In the genomic region with DNA sequence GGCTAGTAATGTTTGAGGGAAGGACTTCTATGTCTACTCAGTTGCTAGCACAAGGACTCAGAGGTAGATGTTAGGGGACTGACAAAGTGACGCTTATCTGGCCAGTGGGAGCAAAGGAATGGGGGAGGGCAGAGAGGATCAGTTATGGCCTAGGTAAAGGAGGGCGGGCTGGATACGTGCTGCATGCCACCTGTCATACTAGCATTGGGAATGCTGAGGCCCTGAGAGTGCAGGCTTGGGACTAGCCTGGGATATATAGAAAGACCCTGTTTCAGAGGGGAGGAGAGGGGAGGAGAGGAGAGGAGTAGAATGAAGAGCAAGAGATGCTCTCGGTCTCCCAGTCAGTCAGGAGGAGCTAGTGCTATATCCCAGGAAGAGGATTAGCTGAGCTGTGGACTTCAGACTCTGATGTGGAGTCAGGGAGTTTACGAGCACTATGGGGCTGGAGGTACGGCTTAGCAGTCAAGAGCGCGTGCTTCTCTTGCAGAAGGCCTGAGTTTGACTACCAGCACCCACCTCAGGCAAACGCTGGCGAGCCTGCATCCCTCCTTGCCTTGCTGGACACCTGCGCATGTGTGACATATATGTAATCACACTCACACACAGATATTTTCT, we compare ENCODE assay signal across 18 mouse cellular contexts. TPM values are rescaled to one million over a fixed set of nuclear protein-coding genes. Genes with fewer than 3 reads are reported as not detected.
DNase-seq lines count a peak whose midpoint lies in the region; ATAC-seq and TF ChIP-seq lines count a peak whose summit lies in the region.
"Had no signal": no experiment of that assay in that cellular context is flagged by ENCODE, and none has a peak within 500 bp of the region (broad histone marks: within the 10 kb centered on the region; RNA-seq: fewer than 3 reads in every experiment).

No protein-coding gene starts in this region.

- H3K9me3 ChIP-seq in intestine, embryonic 15.5 days = no peaks in the 10 kb centered on the region
- H3K9me3 ChIP-seq in limb, embryonic 11.5 days (ENCODE audit: control insufficient read depth, low read length) = no peaks in the 10 kb centered on the region
- H3K9me3 ChIP-seq: megakaryocyte, embryonic 14.5 days; neural tube, embryonic 15.5 days had no signal

- no peaks in the 10 kb centered on the region; the same call in 1 of the 2 replicates for H3K36me3 ChIP-seq in intestine, embryonic 15.5 days
- peaks cover 4% of the 10 kb centered on the region; the same call in 1 of the 2 replicates for H3K36me3 ChIP-seq in limb, embryonic 11.5 days (ENCODE audit: control insufficient read depth, insufficient read depth, low read length)

- H3K27me3 ChIP-seq in intestine, embryonic 15.5 days (replicated peaks) = no peaks in the 10 kb centered on the region
- no peaks in the 10 kb centered on the region for H3K27me3 ChIP-seq in limb, embryonic 11.5 days (ENCODE audit: control insufficient read depth, insufficient read depth, low read length)
- H3K27me3 ChIP-seq: CH12.LX; megakaryocyte, embryonic 14.5 days; neural tube, embryonic 15.5 days had no signal

- H3K9ac ChIP-seq in intestine, embryonic 15.5 days = no peak overlapping the region; the same call in 1 of the 2 replicates
- no peak overlapping the region for H3K9ac ChIP-seq in limb, embryonic 11.5 days (ENCODE audit: low read length)
- H3K9ac ChIP-seq: neural tube, embryonic 15.5 days had no signal

- 74% methylated on average over 11 of the region's 11 CpGs for WGBS in intestine, embryonic 15.5 days
- 78% methylated on average over 11 of the region's 11 CpGs for WGBS in limb, embryonic 11.5 days

- peaks cover 19% of the 10 kb centered on the region for H3K4me1 ChIP-seq in intestine, embryonic 15.5 days (replicated peaks)
- H3K4me1 ChIP-seq in limb, embryonic 11.5 days (ENCODE audit: control insufficient read depth, insufficient read depth, low read length) = peaks cover 11% of the 10 kb centered on the region

- intact Hi-C loops in gastrocnemius, adult 2 months (cut with DNase I) = no loop called here

- peak overlapping the region; percentile 8; the same call in 1 of the 2 replicates for H3K27ac ChIP-seq in gastrocnemius, adult 2 months
- peak overlapping the region; percentile 67; the same call in 1 of the 2 replicates for H3K27ac ChIP-seq in layer of hippocampus, adult 2 months
- H3K27ac ChIP-seq in intestine, embryonic 15.5 days = peak overlapping the region; percentile 27; the same call in 1 of the 2 replicates
- H3K27ac ChIP-seq in limb, embryonic 11.5 days (replicated peaks; ENCODE audit: low read depth, low read length) = peak overlapping the region; percentile 56; the same call in 1 of the 2 replicates
- H3K27ac ChIP-seq: neural tube, embryonic 15.5 days had no signal

- no peak for TF ChIP-seq CTCF in gastrocnemius, adult 2 months (IDR thresholded peaks at IDR 0.05)
- TF ChIP-seq CTCF in layer of hippocampus, adult 2 months (conservative IDR thresholded peaks at IDR 0.05) = no peak

- H3K4me3 ChIP-seq in gastrocnemius, adult 2 months = no peak overlapping the region
- no peak overlapping the region for H3K4me3 ChIP-seq in layer of hippocampus, adult 2 months
- H3K4me3 ChIP-seq in intestine, embryonic 15.5 days (replicated peaks) = no peak overlapping the region
- no peak overlapping the region for H3K4me3 ChIP-seq in limb, embryonic 11.5 days (ENCODE audit: low read depth, low read length)
- H3K4me3 ChIP-seq: megakaryocyte, embryonic 14.5 days; neural tube, embryonic 15.5 days had no signal

- H3K4me2 ChIP-seq in intestine, embryonic 15.5 days (replicated peaks) = no peak overlapping the region
- H3K4me2 ChIP-seq in limb, embryonic 11.5 days (ENCODE audit: low read depth, severe bottlenecking) = no peak overlapping the region
- H3K4me2 ChIP-seq: heart, embryonic 11.5 days; neural tube, embryonic 15.5 days had no signal

- ATAC-seq in intestine, embryonic 15.5 days = peak; percentile 89
- ATAC-seq in limb, embryonic 11.5 days (ENCODE audit: insufficient number of reproducible peaks, low FRiP score, low TSS enrichment, low read depth) = no peak
- ATAC-seq in frontal cortex, adult (ENCODE audit: low TSS enrichment) = no peak

- no peak for DNase-seq in gastrocnemius, adult 2 months
- no peak for DNase-seq in gastrocnemius, adult 18-20 months (ENCODE audit: low spot score)
- no peak for DNase-seq in layer of hippocampus, adult 2 months (ENCODE audit: low spot score in 2 of 2)
- no peak for DNase-seq in layer of hippocampus, postnatal 36 days
- DNase-seq in limb, embryonic 11.5 days (ENCODE audit: low spot score) = no peak
- no peak for DNase-seq in adrenal gland, postnatal 4 days (ENCODE audit: low spot score in 2 of 2)
- DNase-seq: adrenal gland, postnatal 25 days; cerebellum, postnatal 14 days; gastrocnemius, postnatal 25 days; heart, postnatal 4 days; spleen, adult 18-20 months had no signal

RNA-seq across cellular contexts. Expression of gene Ppp1r21, which starts 23.7 kb away (rescaled TPM):
- 1 to 10 TPM; 4.5 to 5.8 TPM for total RNA-seq in gastrocnemius, adult 2 months (2021)
- total RNA-seq in gastrocnemius, adult 18-20 months (2021) = 1 to 10 TPM; 6.2 TPM
- 10 to 100 TPM; 82.8 to 87.7 TPM for total RNA-seq in layer of hippocampus, adult 2 months (2021)
- total RNA-seq in layer of hippocampus, postnatal 36 days (2021) = 10 to 100 TPM; 74.8 to 90.1 TPM
- polyA plus RNA-seq in intestine, embryonic 15.5 days (2015; fragmentation: Nextera tagmentation; extraction: Ambion mirVana) = 21.4 and 22.4 TPM in 2 replicates
- polyA plus RNA-seq in limb, embryonic 11.5 days (2014; fragmentation: Nextera tagmentation; extraction: Ambion mirVana) = 22.6 and 24.1 TPM in 2 replicates
- total RNA-seq in adrenal gland, postnatal 4 days (2021) = 10 to 100 TPM; 43.9 to 49.9 TPM

RNA-seq across cellular contexts. Expression of gene Ston1, which starts 43.9 kb away (rescaled TPM):
- 10 to 100 TPM in 1 of 2 experiments, 1 to 10 TPM in 1; 5.4 to 14.2 TPM for total RNA-seq in gastrocnemius, adult 2 months (2021)
- total RNA-seq in gastrocnemius, adult 18-20 months (2021) = 1 to 10 TPM; 5.1 to 6.2 TPM
- 10 to 100 TPM; 14.1 to 17.1 TPM for total RNA-seq in layer of hippocampus, adult 2 months (2021)
- 10 to 100 TPM in 1 of 2 experiments, 1 to 10 TPM in 1; 8.8 to 11.0 TPM for total RNA-seq in layer of hippocampus, postnatal 36 days (2021)
- polyA plus RNA-seq in intestine, embryonic 15.5 days (2015; fragmentation: Nextera tagmentation; extraction: Ambion mirVana) = 6.2 and 6.6 TPM in 2 replicates
- 5.2 and 6.9 TPM in 2 replicates for polyA plus RNA-seq in limb, embryonic 11.5 days (2014; fragmentation: Nextera tagmentation; extraction: Ambion mirVana)
- 10 to 100 TPM; 41.9 to 44.3 TPM for total RNA-seq in adrenal gland, postnatal 4 days (2021)
- total RNA-seq: monocyte, adult 5-6 weeks had no signal

Comparison
In these comparisons a context has a peak if more than half of its experiments do, and no peak if none do; other contexts are left out.
1. H3K27ac ChIP-seq: peak in every context shown above with its lines; median percentile 67 in layer of hippocampus, adult 2 months; 56 in limb, embryonic 11.5 days; 27 in intestine, embryonic 15.5 days; 8 in gastrocnemius, adult 2 months.
2. RNA of gene Ppp1r21, which starts 23.7 kb away (total RNA-seq): 74.8 to 90.1 TPM in layer of hippocampus, postnatal 36 days, 82.8 to 87.7 TPM in layer of hippocampus, adult 2 months and 43.9 to 49.9 TPM in adrenal gland, postnatal 4 days; 6.2 TPM in gastrocnemius, adult 18-20 months and 4.5 to 5.8 TPM in gastrocnemius, adult 2 months; every median in the first group is over 4 times any median in the second.